Mouse (Mus musculus) lung, embryonic 16.5 days (tissue): Measurements from ENCODE around the gene Gm20772. TPM values are rescaled to one million over a fixed set of nuclear protein-coding genes. Genes with fewer than 3 reads are reported as not detected.
"Not testable (repeated sequence)": the region's sequence is repeated elsewhere in the genome, so short reads cannot be mapped to it uniquely, and the experiment has no call there.

Experiments
- ATAC-seq: fragments of 200-750 bp; cut with Nextera tagmentation; 2 replicates; pipeline ENCODE4 v1.8.0; 2017; ENCODE audit warnings: low read depth, mild to moderate bottlenecking, moderate library complexity
- H3K27ac ChIP-seq: fragments of 300-500 bp; sonication (generic); 2 replicates; pipeline ENCODE4 v1.5.1; 2014; ENCODE audit warnings: mild to moderate bottlenecking, control low read depth, low read length
- H3K27me3 ChIP-seq: fragments of 300-500 bp; sonication (generic); 2 replicates; pipeline ENCODE4 v1.6.1; 2014; ENCODE audit warnings: low read depth, low read length, mixed read lengths; ENCODE audit not compliant: control insufficient read depth, insufficient read depth
- H3K36me3 ChIP-seq: fragments of 300-500 bp; sonication (generic); 2 replicates; pipeline ENCODE4 v1.6.1; 2014; ENCODE audit warnings: low read length; ENCODE audit not compliant: control insufficient read depth, insufficient read depth
- H3K4me1 ChIP-seq: fragments of 300-500 bp; sonication (generic); replicated peaks from 2 replicates; pipeline ENCODE4 v1.6.1; 2014; ENCODE audit warnings: low read length, mixed read lengths; ENCODE audit not compliant: control insufficient read depth, insufficient read depth
- H3K4me2 ChIP-seq: fragments of 300-500 bp; sonication (generic); 2 replicates; pipeline ENCODE4 v1.6.1; 2014; ENCODE audit warnings: low read depth, low read length, control low read depth
- H3K4me3 ChIP-seq: fragments of 300-500 bp; sonication (generic); 2 replicates; pipeline ENCODE4 v1.5.1; 2014; ENCODE audit warnings: mild to moderate bottlenecking, low read length, control low read depth
- H3K9ac ChIP-seq: fragments of 300-500 bp; sonication (generic); 2 replicates; pipeline ENCODE4 v1.6.1; 2014; ENCODE audit warnings: low read length, control low read depth
- H3K9me3 ChIP-seq: fragments of 300-500 bp; sonication (generic); 2 replicates; pipeline ENCODE4 v1.6.1; 2016; ENCODE audit warnings: low read length; ENCODE audit not compliant: control insufficient read depth
- WGBS: fragments of 180-500 bp; shearing (Covaris S2); extraction: QIAGEN DNeasy Blood & Tissue Kit; methylation state at CpG from one replicate; pipeline ENCODE4 v1.1.7; 2014; 5-methylcytosine and 5-hydroxymethylcytosine counted together
- polyA plus RNA-seq: library from polyadenylated mRNA; unstranded; fragments of >200 nt; fragmentation: Nextera tagmentation; extraction: Ambion mirVana; gene quantifications from 2 replicates; pipeline ENCODE4 v1.2.1, GENCODE M21; 2015

Gene Gm20772
- polyA plus RNA-seq = not detected in 2 replicates

- not testable (repeated sequence) for H3K36me3 ChIP-seq, ATAC-seq, H3K27ac ChIP-seq, H3K4me1 ChIP-seq, H3K9me3 ChIP-seq, H3K4me3 ChIP-seq, H3K4me2 ChIP-seq, H3K9ac ChIP-seq, H3K27me3 ChIP-seq
These were observed at the start of gene Gm20772, which contains the start of gene Gm20831 for GRCm38 (mm10) chrY:17874441-17874840. Gene Gm20772, plus strand, starts transcription at chrY:17874741. Gene Gm20831, plus strand, starts transcription at chrY:17874741.

GRCm38 (mm10) chrY:17846166-17846565 is 28.4 kb upstream of the Gm20772 start, which contains the start of gene Gm21904:
Gene Gm21904, minus strand, starts transcription at chrY:17846266.
- ATAC-seq, H3K4me2 ChIP-seq, H3K27ac ChIP-seq, H3K4me3 ChIP-seq, H3K4me1 ChIP-seq, H3K9ac ChIP-seq, H3K9me3 ChIP-seq, H3K36me3 ChIP-seq, H3K27me3 ChIP-seq: not testable (repeated sequence)
- no CpG with 5 or more reads among the region's 3 CpGs for WGBS

Other genes starting within 250 kb of the Gm20772 start
- gene Gm21904, start 28.5 kb upstream of the Gm20772 start, polyA plus RNA-seq = not detected in 2 replicates
- gene Gm20831, start within 50 bp of the Gm20772 start, polyA plus RNA-seq = not detected in 2 replicates
- not detected in 2 replicates for gene Srsy, start 62.6 kb downstream of the Gm20772 start, polyA plus RNA-seq
- gene Gm21764, start 187.1 kb downstream of the Gm20772 start, polyA plus RNA-seq = not detected in 2 replicates
- gene Ssty1, start 214.4 kb downstream of the Gm20772 start, polyA plus RNA-seq = not detected in 2 replicates